Mouse (Mus musculus): ENCODE measurements at regions not wholly inside any gene's neighbourhood (a gene's known extent, or its start where the extent isn't known, plus 50 kb on each side); places are given as distances from the start of the nearest gene placed in this dataset.

- DNase-seq = no peak
Measured at GRCm38 (mm10) chr12:99039497-99040322, 119.3 kb downstream of the Ttc8 start.

GRCm38 (mm10) chr12:99041606-99042005 is 121.2 kb downstream of the Ttc8 start:
- DNase-seq = no peak

- DNase-seq = no peak
Measured at GRCm38 (mm10) chr12:99042918-99043862, 122.8 kb downstream of the Ttc8 start.

- no peak for DNase-seq
Measured at GRCm38 (mm10) chr12:99044477-99044876, 124.1 kb downstream of the Ttc8 start.

- DNase-seq = no peak
Measured at GRCm38 (mm10) chr12:99050426-99050825, 130.1 kb downstream of the Ttc8 start.

- peak; percentile 70 for DNase-seq
Measured at GRCm38 (mm10) chr12:99052599-99052998, 132.2 kb downstream of the Ttc8 start.

- DNase-seq = no peak
Measured at GRCm38 (mm10) chr12:99057521-99057920, 137.1 kb downstream of the Ttc8 start.

GRCm38 (mm10) chr12:99058916-99059315 is 138.5 kb downstream of the Ttc8 start:
- DNase-seq = no peak

- DNase-seq = no peak
Measured at GRCm38 (mm10) chr12:99059491-99059890, 139.1 kb downstream of the Ttc8 start.

GRCm38 (mm10) chr12:99060702-99061101 is 140.3 kb downstream of the Ttc8 start:
- DNase-seq = no peak

GRCm38 (mm10) chr12:99063441-99063840 is 143.1 kb downstream of the Ttc8 start:
- no peak for DNase-seq

- no peak for DNase-seq
Measured at GRCm38 (mm10) chr12:99063885-99064284, 143.5 kb downstream of the Ttc8 start.

GRCm38 (mm10) chr12:99067962-99068361 is 147.6 kb downstream of the Ttc8 start:
- DNase-seq = no peak

GRCm38 (mm10) chr12:99073766-99074165 is 153.4 kb downstream of the Ttc8 start:
- no peak for DNase-seq

GRCm38 (mm10) chr12:99077366-99077765 is 157.0 kb downstream of the Ttc8 start:
- no peak for DNase-seq

- DNase-seq = no peak
Measured at GRCm38 (mm10) chr12:99079873-99080272, 159.5 kb downstream of the Ttc8 start.

GRCm38 (mm10) chr12:99083616-99084015 is 163.2 kb downstream of the Ttc8 start:
- DNase-seq = no peak

GRCm38 (mm10) chr12:99084144-99084543 is 163.8 kb downstream of the Ttc8 start:
- DNase-seq = peak; percentile 87

- no peak for DNase-seq
Measured at GRCm38 (mm10) chr12:99087286-99087685, 166.9 kb downstream of the Ttc8 start.

- DNase-seq = no peak
Measured at GRCm38 (mm10) chr12:99091770-99092169, 171.4 kb downstream of the Ttc8 start.

- no peak for DNase-seq
Measured at GRCm38 (mm10) chr12:99093151-99093550, 172.8 kb downstream of the Ttc8 start.

GRCm38 (mm10) chr12:99093989-99094388 is 173.6 kb downstream of the Ttc8 start:
- no peak for DNase-seq

- DNase-seq = peak; percentile 86
Measured at GRCm38 (mm10) chr12:99096930-99097617, 176.7 kb downstream of the Ttc8 start.
